In genomic region chr5:139413545-139413944, GRCm38 (mm10) we compare ENCODE assay signal across 28 mouse cellular contexts. TPM values are rescaled to one million over a fixed set of nuclear protein-coding genes. Genes with fewer than 3 reads are reported as not detected.
DNase-seq lines count a peak whose midpoint lies in the region; ATAC-seq and TF ChIP-seq lines count a peak whose summit lies in the region.
"Had no signal": no experiment of that assay in that cellular context is flagged by ENCODE, and none has a peak within 500 bp of the region (broad histone marks: within the 10 kb centered on the region; RNA-seq: fewer than 3 reads in every experiment).

No protein-coding gene starts in this region.

- no peak overlapping the region for H3K4me3 ChIP-seq in intestine, embryonic 14.5 days (ENCODE audit: low read depth, low read length)
- no peak overlapping the region for H3K4me3 ChIP-seq in intestine, postnatal 0 days (ENCODE audit: low read depth, low read length)
- no peak overlapping the region for H3K4me3 ChIP-seq in limb, embryonic 12.5 days (replicated peaks)
- H3K4me3 ChIP-seq in limb, embryonic 10.5 days: no peak overlapping the region
- no peak overlapping the region for H3K4me3 ChIP-seq in intestine, embryonic 15.5 days (replicated peaks)
- H3K4me3 ChIP-seq: embryonic facial prominence, embryonic 13.5 days; embryonic facial prominence, embryonic 15.5 days; erythroblast, embryonic 14.5 days; forebrain, embryonic 10.5 days; forebrain, embryonic 12.5 days had no signal

- no peak overlapping the region for H3K4me2 ChIP-seq in intestine, embryonic 14.5 days (ENCODE audit: low read length)
- H3K4me2 ChIP-seq in intestine, postnatal 0 days (replicated peaks; ENCODE audit: low read depth): no peak overlapping the region
- no peak overlapping the region for H3K4me2 ChIP-seq in limb, embryonic 12.5 days
- H3K4me2 ChIP-seq in intestine, embryonic 15.5 days (replicated peaks): no peak overlapping the region
- H3K4me2 ChIP-seq: embryonic facial prominence, embryonic 13.5 days; embryonic facial prominence, embryonic 15.5 days; forebrain, embryonic 12.5 days had no signal

- no peak overlapping the region for H3K9ac ChIP-seq in intestine, embryonic 14.5 days (ENCODE audit: low read length)
- no peak overlapping the region for H3K9ac ChIP-seq in intestine, postnatal 0 days (ENCODE audit: low read depth, low read length)
- no peak overlapping the region for H3K9ac ChIP-seq in limb, embryonic 12.5 days (replicated peaks)
- H3K9ac ChIP-seq in intestine, embryonic 15.5 days: no peak overlapping the region
- H3K9ac ChIP-seq: embryonic facial prominence, embryonic 13.5 days; embryonic facial prominence, embryonic 15.5 days; forebrain, embryonic 12.5 days had no signal

- peak overlapping the region; percentile 14; the same call in 1 of the 2 replicates for H3K27ac ChIP-seq in intestine, embryonic 14.5 days (ENCODE audit: low read depth)
- no peak overlapping the region for H3K27ac ChIP-seq in intestine, postnatal 0 days (ENCODE audit: low read depth, low read length)
- H3K27ac ChIP-seq in limb, embryonic 12.5 days: peak overlapping the region; percentile 42; the same call in 1 of the 2 replicates
- H3K27ac ChIP-seq in limb, embryonic 10.5 days: no peak overlapping the region
- peak overlapping the region; percentile 52 for H3K27ac ChIP-seq in intestine, embryonic 15.5 days
- H3K27ac ChIP-seq: embryonic facial prominence, embryonic 13.5 days; embryonic facial prominence, embryonic 15.5 days; forebrain, embryonic 10.5 days; forebrain, embryonic 12.5 days had no signal

- H3K36me3 ChIP-seq in intestine, embryonic 14.5 days (ENCODE audit: control insufficient read depth, insufficient read depth, low read length): no peaks in the 10 kb centered on the region
- H3K36me3 ChIP-seq in intestine, postnatal 0 days (ENCODE audit: control insufficient read depth, insufficient read depth): no peaks in the 10 kb centered on the region
- peaks cover 3% of the 10 kb centered on the region; the same call in 1 of the 2 replicates for H3K36me3 ChIP-seq in limb, embryonic 12.5 days
- peaks cover 23% of the 10 kb centered on the region for H3K36me3 ChIP-seq in limb, embryonic 10.5 days
- no peaks in the 10 kb centered on the region for H3K36me3 ChIP-seq in intestine, embryonic 15.5 days
- H3K36me3 ChIP-seq: forebrain, embryonic 12.5 days had no signal

- H3K9me3 ChIP-seq in intestine, embryonic 14.5 days (ENCODE audit: control insufficient read depth, low read length): no peaks in the 10 kb centered on the region
- H3K9me3 ChIP-seq in intestine, postnatal 0 days (ENCODE audit: control insufficient read depth): no peaks in the 10 kb centered on the region
- H3K9me3 ChIP-seq in limb, embryonic 12.5 days: peaks cover 6% of the 10 kb centered on the region; the same call in 1 of the 2 replicates
- no peaks in the 10 kb centered on the region for H3K9me3 ChIP-seq in limb, embryonic 10.5 days (replicated peaks)
- H3K9me3 ChIP-seq in intestine, embryonic 15.5 days: no peaks in the 10 kb centered on the region
- H3K9me3 ChIP-seq: embryonic facial prominence, embryonic 15.5 days; forebrain, embryonic 10.5 days; forebrain, embryonic 12.5 days; G1E had no signal

- H3K27me3 ChIP-seq in intestine, embryonic 14.5 days (replicated peaks; ENCODE audit: control insufficient read depth, insufficient read depth, low read length): no peaks in the 10 kb centered on the region
- no peaks in the 10 kb centered on the region for H3K27me3 ChIP-seq in intestine, postnatal 0 days (replicated peaks; ENCODE audit: control insufficient read depth, insufficient read depth, low read length)
- H3K27me3 ChIP-seq in limb, embryonic 12.5 days: no peaks in the 10 kb centered on the region
- H3K27me3 ChIP-seq in limb, embryonic 10.5 days (ENCODE audit: low read depth, poor library complexity, severe bottlenecking): no peaks in the 10 kb centered on the region
- no peaks in the 10 kb centered on the region for H3K27me3 ChIP-seq in intestine, embryonic 15.5 days (replicated peaks)
- H3K27me3 ChIP-seq: CH12.LX; embryonic facial prominence, embryonic 13.5 days; embryonic facial prominence, embryonic 15.5 days; forebrain, embryonic 12.5 days; Patski had no signal

- WGBS in intestine, embryonic 14.5 days: 48% methylated on average over 4 of the region's 4 CpGs
- WGBS in intestine, postnatal 0 days: 39% methylated on average over 4 of the region's 4 CpGs
- WGBS in limb, embryonic 12.5 days: 68% methylated on average over 4 of the region's 4 CpGs
- WGBS in limb, embryonic 10.5 days: 84% methylated on average over 4 of the region's 4 CpGs
- WGBS in intestine, embryonic 15.5 days: 52% methylated on average over 4 of the region's 4 CpGs

- DNase-seq in intestine, embryonic 14.5 days (ENCODE audit: low spot score): no peak
- DNase-seq in limb, embryonic 10.5 days (ENCODE audit: low spot score): no peak
- no peak for DNase-seq in urinary bladder, postnatal 10 days (ENCODE audit: low spot score)
- DNase-seq: adrenal gland, adult 8-10 months; adrenal gland, postnatal 14 days; B cell, adult 2 months; cerebellum, adult 11 months; cerebellum, adult 18-20 months; cerebellum, adult 8-10 months; cerebellum, adult 9-11 months; cerebellum, postnatal 14 days; cerebellum, postnatal 36 days; embryo, embryonic 11 days had no signal

- peaks cover 6% of the 10 kb centered on the region; the same call in 1 of the 2 replicates for H3K4me1 ChIP-seq in intestine, embryonic 14.5 days (replicated peaks; ENCODE audit: control insufficient read depth, insufficient read depth, low read length)
- 0 out of 2 replicates have a peak, but pooled peaks cover 8% of the 10 kb centered on the region for H3K4me1 ChIP-seq in intestine, postnatal 0 days (replicated peaks; ENCODE audit: control insufficient read depth, insufficient read depth, low read length)
- peaks cover 25% of the 10 kb centered on the region for H3K4me1 ChIP-seq in limb, embryonic 12.5 days (replicated peaks)
- H3K4me1 ChIP-seq in limb, embryonic 10.5 days: peaks cover 10% of the 10 kb centered on the region
- peaks cover 14% of the 10 kb centered on the region for H3K4me1 ChIP-seq in intestine, embryonic 15.5 days (replicated peaks)

- TF ChIP-seq CTCF in intestine, postnatal 0 days (IDR thresholded peaks at IDR 0.05; ENCODE audit: low read depth): no peak

- ATAC-seq in intestine, embryonic 14.5 days (replicated peaks; ENCODE audit: low FRiP score, low TSS enrichment, low read depth): peak; percentile 59; the same call in 1 of the 2 replicates
- no peak for ATAC-seq in intestine, postnatal 0 days
- no peak for ATAC-seq in limb, embryonic 12.5 days (ENCODE audit: insufficient number of reproducible peaks, insufficient read depth, low FRiP score, low TSS enrichment, low read depth)
- peak; percentile 54; the same call in 1 of the 2 replicates for ATAC-seq in intestine, embryonic 15.5 days
- ATAC-seq: activated CD4-positive, CD25-positive, alpha-beta regulatory T cell, adult 4 months; CD4-positive, CD25-positive, alpha-beta regulatory T cell, adult 4 months; forebrain, embryonic 14.5 days; forebrain, embryonic 16.5 days; Patski had no signal

RNA-seq across cellular contexts. Expression of gene C130050O18Rik, which starts 8.5 kb away (rescaled TPM):
- polyA plus RNA-seq in intestine, embryonic 14.5 days (2014; fragmentation: Nextera tagmentation; extraction: Ambion mirVana): 0.74 and 1.3 TPM in 2 replicates
- polyA plus RNA-seq in intestine, postnatal 0 days (2015; fragmentation: Nextera tagmentation; extraction: Ambion mirVana): 0.76 and 1.4 TPM in 2 replicates
- 1.5 and 1.7 TPM in 2 replicates for polyA plus RNA-seq in limb, embryonic 12.5 days (2016; fragmentation: Nextera tagmentation; extraction: Ambion mirVana)
- polyA plus RNA-seq in limb, embryonic 10.5 days (2016; fragmentation: Nextera tagmentation; extraction: Ambion mirVana): 0.16 and 0.56 TPM in 2 replicates
- polyA plus RNA-seq in intestine, embryonic 15.5 days (2015; fragmentation: Nextera tagmentation; extraction: Ambion mirVana): 0.81 and 0.85 TPM in 2 replicates
- polyA plus RNA-seq: activated CD4-positive, CD25-positive, alpha-beta regulatory T cell, adult 4 months; CD4-positive, CD25-positive, alpha-beta regulatory T cell, adult 4 months; erythroblast, embryonic 14.5 days had no signal

RNA-seq across cellular contexts. Expression of gene Gper1, which starts 9.4 kb away (rescaled TPM):
- 1.9 and 2.1 TPM in 2 replicates for polyA plus RNA-seq in intestine, embryonic 14.5 days (2014; fragmentation: Nextera tagmentation; extraction: Ambion mirVana)
- polyA plus RNA-seq in intestine, postnatal 0 days (2015; fragmentation: Nextera tagmentation; extraction: Ambion mirVana): 1.1 and 1.3 TPM in 2 replicates
- polyA plus RNA-seq in limb, embryonic 12.5 days (2016; fragmentation: Nextera tagmentation; extraction: Ambion mirVana): 1.7 and 1.9 TPM in 2 replicates
- polyA plus RNA-seq in limb, embryonic 10.5 days (2016; fragmentation: Nextera tagmentation; extraction: Ambion mirVana): 0.19 and 0.39 TPM in 2 replicates
- 2.1 TPM in 2 replicates for polyA plus RNA-seq in intestine, embryonic 15.5 days (2015; fragmentation: Nextera tagmentation; extraction: Ambion mirVana)
- polyA plus RNA-seq: activated CD4-positive, CD25-positive, alpha-beta regulatory T cell, adult 4 months; CD4-positive, CD25-positive, alpha-beta regulatory T cell, adult 4 months; erythroblast, embryonic 14.5 days; G1E had no signal

RNA-seq across cellular contexts. Expression of gene Gpr146, which starts 36.0 kb away (rescaled TPM):
- 1.4 and 1.7 TPM in 2 replicates for polyA plus RNA-seq in intestine, embryonic 14.5 days (2014; fragmentation: Nextera tagmentation; extraction: Ambion mirVana)
- 2.5 and 2.6 TPM in 2 replicates for polyA plus RNA-seq in intestine, postnatal 0 days (2015; fragmentation: Nextera tagmentation; extraction: Ambion mirVana)
- 1.7 and 2.3 TPM in 2 replicates for polyA plus RNA-seq in limb, embryonic 12.5 days (2016; fragmentation: Nextera tagmentation; extraction: Ambion mirVana)
- polyA plus RNA-seq in limb, embryonic 10.5 days (2016; fragmentation: Nextera tagmentation; extraction: Ambion mirVana): 2.2 and 2.3 TPM in 2 replicates
- 2.2 and 2.7 TPM in 2 replicates for polyA plus RNA-seq in intestine, embryonic 15.5 days (2015; fragmentation: Nextera tagmentation; extraction: Ambion mirVana)

RNA-seq across cellular contexts. Expression of gene 3110082I17Rik, which starts 46.8 kb away (rescaled TPM):
- 44.4 and 49.0 TPM in 2 replicates for polyA plus RNA-seq in intestine, embryonic 14.5 days (2014; fragmentation: Nextera tagmentation; extraction: Ambion mirVana)
- 8.3 and 8.5 TPM in 2 replicates for polyA plus RNA-seq in intestine, postnatal 0 days (2015; fragmentation: Nextera tagmentation; extraction: Ambion mirVana)
- polyA plus RNA-seq in limb, embryonic 12.5 days (2016; fragmentation: Nextera tagmentation; extraction: Ambion mirVana): 32.7 and 34.2 TPM in 2 replicates
- polyA plus RNA-seq in limb, embryonic 10.5 days (2016; fragmentation: Nextera tagmentation; extraction: Ambion mirVana): 51.6 and 60.2 TPM in 2 replicates
- 31.8 and 38.4 TPM in 2 replicates for polyA plus RNA-seq in intestine, embryonic 15.5 days (2015; fragmentation: Nextera tagmentation; extraction: Ambion mirVana)

Comparison
In these comparisons a context has a peak if more than half of its experiments do, and no peak if none do; other contexts are left out.
1. ATAC-seq: peak in intestine, embryonic 14.5 days (single experiment) and intestine, embryonic 15.5 days (single experiment); none in intestine, postnatal 0 days (single experiment) and limb, embryonic 12.5 days (single experiment).
2. H3K27ac ChIP-seq: peak in intestine, embryonic 14.5 days (single experiment), limb, embryonic 12.5 days (single experiment) and intestine, embryonic 15.5 days (single experiment); none in intestine, postnatal 0 days (single experiment) and limb, embryonic 10.5 days (single experiment).